ENCODE assay signal across 15 mouse cellular contexts in genomic region chr5:68361581-68362211, GRCm38 (mm10).
A peak's percentile ranks its signal among the peaks of the same experiment; 100 is the strongest.
DNase-seq lines count a peak whose midpoint lies in the region; ATAC-seq and TF ChIP-seq lines count a peak whose summit lies in the region.
"Had no signal": no experiment of that assay in that cellular context is flagged by ENCODE, and none has a peak within 500 bp of the region (broad histone marks: within the 10 kb centered on the region; RNA-seq: fewer than 3 reads in every experiment).

No protein-coding gene starts in this region.

- 0 out of 2 replicates have a peak, but pooled peaks have one; percentile 46 for ATAC-seq in kidney, embryonic 15.5 days (replicated peaks; ENCODE audit: low FRiP score)
- ATAC-seq in neural tube, embryonic 12.5 days (ENCODE audit: low FRiP score, low read depth) = peak; percentile 44; the same call in 1 of the 2 replicates
- ATAC-seq in hindbrain, embryonic 16.5 days = 0 out of 2 replicates have a peak, but pooled peaks have one; percentile 2
- peak; percentile 38; the same call in 1 of the 2 replicates for ATAC-seq in midbrain, postnatal 0 days (ENCODE audit: low FRiP score)
- ATAC-seq: intestine, embryonic 16.5 days had no signal

- no peak overlapping the region for H3K9ac ChIP-seq in kidney, embryonic 15.5 days
- no peak overlapping the region for H3K9ac ChIP-seq in neural tube, embryonic 12.5 days
- no peak overlapping the region for H3K9ac ChIP-seq in hindbrain, embryonic 16.5 days (ENCODE audit: low read depth, low read length)
- H3K9ac ChIP-seq in midbrain, postnatal 0 days (replicated peaks; ENCODE audit: low read length, poor library complexity, severe bottlenecking) = no peak overlapping the region

- no peaks in the 10 kb centered on the region for H3K36me3 ChIP-seq in kidney, embryonic 15.5 days
- H3K36me3 ChIP-seq in neural tube, embryonic 12.5 days = no peaks in the 10 kb centered on the region
- no peaks in the 10 kb centered on the region for H3K36me3 ChIP-seq in hindbrain, embryonic 16.5 days (ENCODE audit: control insufficient read depth, insufficient read depth, low read length)
- H3K36me3 ChIP-seq in midbrain, postnatal 0 days (ENCODE audit: insufficient read depth, low read length) = no peaks in the 10 kb centered on the region
- H3K36me3 ChIP-seq: G1E had no signal

- 62% methylated on average over 3 of the region's 3 CpGs for WGBS in kidney, embryonic 15.5 days
- WGBS in neural tube, embryonic 12.5 days = 80% methylated on average over 3 of the region's 3 CpGs
- 78% methylated on average over 3 of the region's 3 CpGs for WGBS in hindbrain, embryonic 16.5 days
- 80% methylated on average over 3 of the region's 3 CpGs for WGBS in midbrain, postnatal 0 days

- H3K27me3 ChIP-seq in kidney, embryonic 15.5 days = no peaks in the 10 kb centered on the region
- no peaks in the 10 kb centered on the region for H3K27me3 ChIP-seq in neural tube, embryonic 12.5 days (replicated peaks)
- H3K27me3 ChIP-seq in hindbrain, embryonic 16.5 days (replicated peaks; ENCODE audit: control insufficient read depth, insufficient read depth, low read length) = no peaks in the 10 kb centered on the region
- H3K27me3 ChIP-seq in midbrain, postnatal 0 days (ENCODE audit: insufficient read depth, low read length) = no peaks in the 10 kb centered on the region
- H3K27me3 ChIP-seq: megakaryocyte, embryonic 14.5 days had no signal

- no peak for TF ChIP-seq CTCF in midbrain, postnatal 0 days (IDR thresholded peaks at IDR 0.05)

- H3K4me2 ChIP-seq in kidney, embryonic 15.5 days = no peak overlapping the region
- no peak overlapping the region for H3K4me2 ChIP-seq in neural tube, embryonic 12.5 days (replicated peaks)
- H3K4me2 ChIP-seq in hindbrain, embryonic 16.5 days (ENCODE audit: low read length) = no peak overlapping the region
- H3K4me2 ChIP-seq in midbrain, postnatal 0 days (ENCODE audit: low read depth, low read length, poor library complexity, severe bottlenecking) = no peak overlapping the region

- no peaks in the 10 kb centered on the region for H3K9me3 ChIP-seq in kidney, embryonic 15.5 days (replicated peaks)
- no peaks in the 10 kb centered on the region for H3K9me3 ChIP-seq in neural tube, embryonic 12.5 days
- no peaks in the 10 kb centered on the region for H3K9me3 ChIP-seq in hindbrain, embryonic 16.5 days (ENCODE audit: control insufficient read depth, low read length)
- no peaks in the 10 kb centered on the region for H3K9me3 ChIP-seq in midbrain, postnatal 0 days (ENCODE audit: low read length)

- H3K4me1 ChIP-seq in kidney, embryonic 15.5 days = no peaks in the 10 kb centered on the region
- no peaks in the 10 kb centered on the region for H3K4me1 ChIP-seq in neural tube, embryonic 12.5 days
- no peaks in the 10 kb centered on the region for H3K4me1 ChIP-seq in hindbrain, embryonic 16.5 days (ENCODE audit: control insufficient read depth, insufficient read depth, low read depth, low read length)
- H3K4me1 ChIP-seq in midbrain, postnatal 0 days (ENCODE audit: insufficient read depth, low read length) = no peaks in the 10 kb centered on the region
- H3K4me1 ChIP-seq: megakaryocyte, embryonic 14.5 days had no signal

- no peak overlapping the region for H3K4me3 ChIP-seq in kidney, embryonic 15.5 days (replicated peaks)
- no peak overlapping the region for H3K4me3 ChIP-seq in neural tube, embryonic 12.5 days
- no peak overlapping the region for H3K4me3 ChIP-seq in hindbrain, embryonic 16.5 days (ENCODE audit: low read length)
- H3K4me3 ChIP-seq in midbrain, postnatal 0 days (ENCODE audit: low read depth, low read length) = no peak overlapping the region
- H3K4me3 ChIP-seq: megakaryocyte, embryonic 14.5 days had no signal

- H3K27ac ChIP-seq in kidney, embryonic 15.5 days = no peak overlapping the region
- H3K27ac ChIP-seq in neural tube, embryonic 12.5 days = no peak overlapping the region
- no peak overlapping the region for H3K27ac ChIP-seq in hindbrain, embryonic 16.5 days (ENCODE audit: low read depth, low read length)
- no peak overlapping the region for H3K27ac ChIP-seq in midbrain, postnatal 0 days (ENCODE audit: low read depth, low read length)

- no peak for DNase-seq in kidney, postnatal 36 days
- DNase-seq in neural tube, embryonic 10.5 days (ENCODE audit: extremely low spot score, low spot score) = no peak
- DNase-seq in midbrain, postnatal 0 days (ENCODE audit: low spot score) = no peak
- no peak for DNase-seq in urinary bladder, adult 18-20 months (ENCODE audit: low spot score in 2 of 2)
- DNase-seq: adrenal gland, postnatal 10 days; cerebellum, adult 18-20 months; gastrocnemius, postnatal 10 days; heart, postnatal 14 days; kidney, postnatal 14 days had no signal
